Mouse (Mus musculus) CD4-positive helper T cell, adult 2 months (primary cell): ENCODE data around the gene Rubcnl.

ENCODE experiments used
- DNase-seq: peaks from one replicate; pipeline ENCODE4 v3.0.0-alpha.2; 2012; ENCODE audit warnings: low read depth, missing footprints, low spot score

Rubcnl gene

DNA sequence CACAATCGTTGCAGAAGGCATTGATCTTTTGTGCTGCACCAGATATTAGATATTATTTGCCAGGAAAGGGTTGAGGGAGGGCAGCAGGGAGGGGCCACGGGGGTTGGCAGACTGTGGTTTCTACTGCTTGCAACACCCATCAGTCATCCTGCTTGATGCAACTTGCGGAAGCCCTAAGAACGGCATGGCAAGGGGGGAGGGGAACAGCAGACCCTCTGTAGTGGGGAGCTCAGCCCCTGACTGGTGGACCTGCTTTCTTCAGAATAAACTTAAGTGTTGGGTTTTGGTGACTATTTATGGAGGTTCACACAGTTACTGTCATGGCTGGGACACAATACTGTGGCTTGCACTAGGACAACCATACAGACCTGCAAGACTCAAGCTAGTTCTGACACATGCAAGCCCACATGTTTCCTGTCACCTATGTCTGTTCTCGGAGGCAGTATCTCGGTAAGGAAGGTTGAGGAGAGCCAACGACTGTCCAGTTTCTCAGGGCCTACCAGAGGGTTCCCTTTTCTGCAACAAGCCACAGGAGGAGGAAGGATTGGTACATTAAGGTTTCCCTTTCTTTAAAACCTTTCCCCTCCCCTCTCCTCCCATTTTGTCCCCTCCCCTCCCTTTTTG is 53.6 kb downstream of the Rubcnl start:
- DNase-seq: peak; percentile 75

GRCm38 (mm10) chr14:75071091-75071490 is 55.3 kb downstream of the Rubcnl start:
- DNase-seq: no peak

GRCm38 (mm10) chr14:75075299-75076180 is 59.7 kb downstream of the Rubcnl start:
- DNase-seq: no peak

DNA sequence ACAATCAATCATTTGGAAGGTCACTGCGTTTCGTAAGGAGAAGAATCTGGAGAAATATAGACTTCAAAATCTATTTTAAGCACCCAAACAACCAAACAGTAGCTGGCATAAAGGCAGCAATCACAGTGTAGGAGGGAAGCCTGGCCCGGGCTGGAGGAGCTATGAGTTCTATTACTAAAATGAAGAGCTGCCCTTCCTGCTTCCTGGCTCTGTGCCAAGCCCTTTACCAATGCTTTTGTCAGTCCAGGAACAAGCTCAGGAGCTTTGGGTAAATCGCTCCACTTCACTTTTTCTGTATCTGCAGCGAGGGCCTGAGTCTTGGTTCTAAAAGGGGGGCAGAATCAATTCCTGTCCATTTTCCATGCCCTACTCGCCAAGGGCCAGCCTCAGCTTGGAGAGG is 62.1 kb downstream of the Rubcnl start:
- DNase-seq: no peak
